Mouse (Mus musculus) heart, embryonic 15.5 days (tissue): ENCODE results near the gene Rras2. TPM values are rescaled to one million over a fixed set of nuclear protein-coding genes. Genes with fewer than 3 reads are reported as not detected.
A peak's percentile ranks its signal among the peaks of the same experiment; 100 is the strongest.

Experiments
- ATAC-seq: fragments of 200-750 bp; cut with Nextera tagmentation; replicated peaks from 2 replicates; pipeline ENCODE4 v1.8.0; 2017; ENCODE audit warnings: low read depth, moderate TSS enrichment; ENCODE audit not compliant: insufficient number of reproducible peaks, insufficient read depth, low FRiP score
- H3K27ac ChIP-seq: fragments of 300-500 bp; sonication (generic); 2 replicates; pipeline ENCODE4 v1.5.1; 2015; ENCODE audit warnings: mild to moderate bottlenecking, inconsistent platforms
- H3K27me3 ChIP-seq: fragments of 300-500 bp; sonication (generic); 2 replicates; pipeline ENCODE4 v1.6.1; 2015; ENCODE audit warnings: inconsistent platforms
- H3K36me3 ChIP-seq: fragments of 300-500 bp; sonication (generic); 2 replicates; pipeline ENCODE4 v1.6.1; 2015; ENCODE audit warnings: mild to moderate bottlenecking, inconsistent platforms
- H3K4me1 ChIP-seq: fragments of 300-500 bp; sonication (generic); replicated peaks from 2 replicates; pipeline ENCODE4 v1.6.1; 2015; ENCODE audit warnings: inconsistent platforms
- H3K4me2 ChIP-seq: fragments of 300-500 bp; sonication (generic); 2 replicates; pipeline ENCODE4 v1.6.1; 2015; ENCODE audit warnings: inconsistent platforms, mild to moderate bottlenecking, moderate library complexity
- H3K4me3 ChIP-seq: fragments of 300-500 bp; sonication (generic); 2 replicates; pipeline ENCODE4 v1.5.1; 2015; ENCODE audit warnings: mild to moderate bottlenecking, inconsistent platforms
- H3K9ac ChIP-seq: fragments of 300-500 bp; sonication (generic); 2 replicates; pipeline ENCODE4 v1.6.1; 2015; ENCODE audit warnings: mild to moderate bottlenecking, inconsistent platforms
- H3K9me3 ChIP-seq: fragments of 300-500 bp; sonication (generic); replicated peaks from 2 replicates; pipeline ENCODE4 v1.6.1; 2016; ENCODE audit warnings: inconsistent platforms
- WGBS: fragments of 180-500 bp; shearing (Covaris S2); methylation state at CpG from one replicate; pipeline ENCODE4 v1.1.7; 2015; ENCODE audit warnings: mixed read lengths; 5-methylcytosine and 5-hydroxymethylcytosine counted together
- polyA plus RNA-seq: library from polyadenylated mRNA; unstranded; fragments of >200 nt; fragmentation: Nextera tagmentation; extraction: Ambion mirVana; gene quantifications from 2 replicates; pipeline ENCODE4 v1.2.1, GENCODE M21; 2015

Gene Rras2
- polyA plus RNA-seq, 1 experiment from 2014 or later, result 44.1 TPM

- H3K9me3 ChIP-seq, result no peaks in the 10 kb centered on the region
- 69% methylated on average over 2 of the region's 2 CpGs for WGBS
- ATAC-seq, result no peak
- H3K27me3 ChIP-seq, result no peaks in the 10 kb centered on the region
- no peak overlapping the region for H3K27ac ChIP-seq
- no peaks in the 10 kb centered on the region for H3K36me3 ChIP-seq
- peaks cover 52% of the 10 kb centered on the region for H3K4me1 ChIP-seq
- H3K4me3 ChIP-seq, result no peak overlapping the region
- H3K9ac ChIP-seq, result no peak overlapping the region
- no peak overlapping the region for H3K4me2 ChIP-seq
These were observed 7.1 kb downstream of the Rras2 start for GRCm38 (mm10) chr7:114110500-114110899.

DNA sequence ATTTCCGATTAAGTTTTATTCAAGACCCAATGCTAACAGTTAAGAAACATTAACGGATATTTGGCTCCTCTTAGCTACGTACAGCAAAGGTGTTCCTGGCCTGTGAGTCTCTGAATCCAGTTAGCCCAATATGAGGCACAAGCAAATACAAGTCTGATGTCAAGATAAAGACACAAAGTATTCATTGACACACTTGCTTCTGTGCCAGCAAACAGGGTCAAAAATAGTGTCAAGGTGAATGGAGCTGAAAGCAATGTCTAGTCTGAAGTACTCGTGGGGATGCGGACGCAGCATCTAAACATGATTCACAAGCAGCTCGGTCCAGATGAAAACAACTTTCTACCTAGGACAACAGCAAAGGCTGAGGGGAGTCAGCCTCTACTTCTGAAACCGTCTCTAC is 11.7 kb downstream of the Rras2 start:
- Histone ChIP-seq H3K4me2 (peak overlapping the region; percentile 39), H3K4me1 (peaks cover 76% of the 10 kb centered on the region)
- WGBS, result 58% methylated on average over 8 of the region's 8 CpGs

GRCm38 (mm10) chr7:114103629-114104347 is 13.8 kb downstream of the Rras2 start:
- Histone ChIP-seq H3K4me2 (peak overlapping the region; percentile 47), H3K4me1 (peaks cover 67% of the 10 kb centered on the region), H3K9ac (no peak overlapping the region), H3K36me3 (no peaks in the 10 kb centered on the region), H3K27me3 (no peaks in the 10 kb centered on the region), H3K4me3 (0 out of 2 replicates have a peak overlapping the region, but pooled peaks have one; percentile 6), H3K9me3 (no peaks in the 10 kb centered on the region), H3K27ac (peak overlapping the region; percentile 54; the same call in 1 of the 2 replicates)
- whole genome bisulfite sequencing, result 46% methylated on average over 24 of the region's 24 CpGs
- no peak for ATAC-seq

More for the DNA sequence above, 11.7 kb downstream of the Rras2 start:
- Histone ChIP-seq H3K4me3 (no peak overlapping the region), H3K9ac (peak overlapping the region; percentile 27; the same call in 1 of the 2 replicates), H3K9me3 (no peaks in the 10 kb centered on the region), H3K36me3 (no peaks in the 10 kb centered on the region), H3K27me3 (no peaks in the 10 kb centered on the region), H3K27ac (peak overlapping the region; percentile 73)
- ATAC-seq, result no peak

- Histone ChIP-seq H3K36me3 (no peaks in the 10 kb centered on the region), H3K27me3 (no peaks in the 10 kb centered on the region), H3K9ac (no peak overlapping the region), H3K4me3 (no peak overlapping the region), H3K27ac (no peak overlapping the region), H3K9me3 (no peaks in the 10 kb centered on the region), H3K4me2 (no peak overlapping the region), H3K4me1 (peaks cover 66% of the 10 kb centered on the region)
- 78% methylated on average over 4 of the region's 4 CpGs for WGBS
- ATAC-seq, result no peak
These were observed 14.4 kb downstream of the Rras2 start for GRCm38 (mm10) chr7:114103152-114103551.

GRCm38 (mm10) chr7:114102609-114103008 is 15.0 kb downstream of the Rras2 start:
- H3K4me3 ChIP-seq, result no peak overlapping the region
- H3K27me3 ChIP-seq, result no peaks in the 10 kb centered on the region
- H3K36me3 ChIP-seq, result no peaks in the 10 kb centered on the region
- WGBS, result 68% methylated on average over 4 of the region's 4 CpGs
- peaks cover 62% of the 10 kb centered on the region for H3K4me1 ChIP-seq
- H3K27ac ChIP-seq, result no peak overlapping the region
- no peak for ATAC-seq
- no peak overlapping the region for H3K9ac ChIP-seq
- no peaks in the 10 kb centered on the region for H3K9me3 ChIP-seq
- H3K4me2 ChIP-seq, result no peak overlapping the region

- Histone ChIP-seq H3K4me1 (peaks cover 60% of the 10 kb centered on the region), H3K36me3 (no peaks in the 10 kb centered on the region), H3K27ac (0 out of 2 replicates have a peak overlapping the region, but pooled peaks have one; percentile 42), H3K9ac (no peak overlapping the region), H3K4me3 (no peak overlapping the region), H3K27me3 (no peaks in the 10 kb centered on the region), H3K4me2 (no peak overlapping the region), H3K9me3 (no peaks in the 10 kb centered on the region)
- ATAC-seq, result no peak
- WGBS, result 50% methylated on average over 3 of the region's 3 CpGs
These were observed 16.2 kb downstream of the Rras2 start for GRCm38 (mm10) chr7:114101412-114101811.

- Histone ChIP-seq H3K4me3 (no peak overlapping the region), H3K9me3 (no peaks in the 10 kb centered on the region), H3K4me1 (peaks cover 49% of the 10 kb centered on the region), H3K4me2 (no peak overlapping the region), H3K27me3 (no peaks in the 10 kb centered on the region), H3K36me3 (no peaks in the 10 kb centered on the region), H3K27ac (no peak overlapping the region), H3K9ac (no peak overlapping the region)
- ATAC-seq, result no peak
- 70% methylated on average over 8 of the region's 8 CpGs for WGBS
These were observed 23.9 kb downstream of the Rras2 start for GRCm38 (mm10) chr7:114093548-114094174.

GRCm38 (mm10) chr7:114090892-114091545 is 26.6 kb downstream of the Rras2 start:
- no peaks in the 10 kb centered on the region for H3K36me3 ChIP-seq
- ATAC-seq, result no peak
- H3K9me3 ChIP-seq, result no peaks in the 10 kb centered on the region
- peaks cover 64% of the 10 kb centered on the region for H3K4me1 ChIP-seq
- H3K4me2 ChIP-seq, result no peak overlapping the region
- WGBS, result 63% methylated on average over 10 of the region's 10 CpGs
- no peak overlapping the region for H3K9ac ChIP-seq
- H3K27ac ChIP-seq, result no peak overlapping the region
- H3K4me3 ChIP-seq, result no peak overlapping the region
- H3K27me3 ChIP-seq, result no peaks in the 10 kb centered on the region

DNA sequence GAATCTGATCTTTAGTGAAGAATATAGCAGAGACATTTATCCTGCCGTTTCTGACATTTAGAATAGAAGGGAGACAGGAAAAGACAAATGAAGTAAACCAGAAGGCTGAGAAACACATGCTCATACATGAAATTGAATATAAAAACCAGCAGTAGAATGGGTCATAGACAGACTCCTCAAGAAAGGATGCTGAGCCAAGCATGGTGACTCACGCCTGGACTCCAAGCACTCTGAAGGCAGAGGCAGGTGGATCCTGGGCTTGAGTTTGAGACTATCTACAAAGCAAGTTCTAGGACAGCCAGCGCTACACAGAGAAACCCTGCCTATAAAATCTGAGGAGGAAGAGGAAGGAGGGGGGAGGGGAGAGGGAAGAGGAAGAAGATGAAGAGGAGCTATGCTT is 27.4 kb downstream of the Rras2 start:
- ATAC-seq, result no peak
- Histone ChIP-seq H3K27ac (no peak overlapping the region), H3K36me3 (no peaks in the 10 kb centered on the region), H3K4me1 (peaks cover 57% of the 10 kb centered on the region), H3K27me3 (no peaks in the 10 kb centered on the region), H3K4me3 (no peak overlapping the region), H3K9ac (no peak overlapping the region), H3K9me3 (no peaks in the 10 kb centered on the region), H3K4me2 (no peak overlapping the region)
- 70% methylated on average over 3 of the region's 3 CpGs for whole genome bisulfite sequencing

DNA sequence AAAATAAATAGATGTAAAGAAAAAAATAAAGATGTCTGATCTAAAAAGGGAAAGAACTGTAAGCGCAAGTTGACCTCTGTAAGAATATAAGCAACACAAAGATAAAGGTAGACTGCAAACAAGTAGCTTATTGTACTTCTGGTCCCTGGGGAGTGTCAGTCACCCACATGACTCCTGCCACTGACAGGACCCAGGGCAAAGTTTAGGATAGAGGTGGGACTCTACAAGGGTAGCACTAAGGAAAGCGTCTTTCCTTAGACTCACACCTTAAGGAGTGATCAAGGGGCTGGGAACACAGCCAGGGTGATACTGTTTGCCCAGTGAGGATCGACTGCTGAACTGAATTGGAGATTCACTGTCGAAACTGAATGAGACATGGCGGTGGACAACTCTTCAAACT is 28.7 kb downstream of the Rras2 start:
- ATAC-seq, result no peak
- no peak overlapping the region for H3K4me3 ChIP-seq
- H3K27ac ChIP-seq, result no peak overlapping the region
- H3K9ac ChIP-seq, result no peak overlapping the region
- no peak overlapping the region for H3K4me2 ChIP-seq
- H3K4me1 ChIP-seq, result peaks cover 47% of the 10 kb centered on the region
- no peaks in the 10 kb centered on the region for H3K36me3 ChIP-seq
- 32% methylated on average over 5 of the region's 5 CpGs for WGBS
- H3K9me3 ChIP-seq, result no peaks in the 10 kb centered on the region
- no peaks in the 10 kb centered on the region for H3K27me3 ChIP-seq

- 40% methylated on average over 11 of the region's 11 CpGs for WGBS
- no peaks in the 10 kb centered on the region for H3K9me3 ChIP-seq
- H3K27me3 ChIP-seq, result no peaks in the 10 kb centered on the region
- no peak overlapping the region for H3K9ac ChIP-seq
- H3K4me3 ChIP-seq, result no peak overlapping the region
- H3K36me3 ChIP-seq, result no peaks in the 10 kb centered on the region
- no peak for ATAC-seq
- no peak overlapping the region for H3K27ac ChIP-seq
- peaks cover 45% of the 10 kb centered on the region for H3K4me1 ChIP-seq
- no peak overlapping the region for H3K4me2 ChIP-seq
These were observed 29.6 kb downstream of the Rras2 start for GRCm38 (mm10) chr7:114087986-114088385.
